Mouse (Mus musculus): ENCODE data around the gene Faap20. TPM values are rescaled to one million over a fixed set of nuclear protein-coding genes. Genes with fewer than 3 reads are reported as not detected.

Faap20 gene
- polyA plus RNA-seq (2017; shearing (Covaris generic)), result 100 to 1,000 TPM; 102 TPM

DNA sequence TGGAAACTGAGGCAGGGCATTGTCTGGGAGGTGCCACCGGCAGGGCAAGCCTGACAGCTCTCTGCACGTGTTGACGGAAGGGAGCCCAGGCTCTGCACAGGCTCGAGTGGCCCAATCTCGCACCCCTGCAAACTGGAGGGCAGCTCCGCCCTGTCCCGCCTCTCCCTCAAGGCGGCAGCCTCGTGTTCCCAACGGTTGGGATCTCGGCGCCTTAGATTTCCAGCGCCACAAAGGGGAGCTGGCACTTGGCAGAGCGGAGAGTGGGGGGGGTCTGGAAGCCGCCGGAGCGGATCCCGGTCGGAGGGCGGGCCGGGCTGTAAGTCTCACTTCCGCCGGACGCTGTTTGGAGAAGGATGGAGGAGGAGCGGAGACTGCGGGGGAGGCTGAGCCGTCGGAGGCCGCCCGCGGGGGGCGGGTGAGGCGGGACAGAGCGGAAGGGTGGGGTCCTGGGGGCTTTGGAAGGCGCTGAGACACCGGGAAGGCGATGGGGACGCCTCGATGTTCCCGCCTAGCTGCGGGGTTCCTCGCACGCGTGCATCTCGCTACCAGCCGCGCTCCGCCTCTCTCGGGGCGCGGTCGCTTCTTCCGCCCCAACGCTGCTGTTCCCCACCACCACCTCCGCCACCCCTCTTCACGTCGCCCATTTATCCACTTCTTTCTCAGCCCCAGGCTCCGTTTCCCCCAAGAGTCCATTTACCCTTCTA is at the start of gene Faap20:
Gene Faap20 (plus strand): TSS at position 155 of the 704 bp plus-strand sequence.

DNA sequence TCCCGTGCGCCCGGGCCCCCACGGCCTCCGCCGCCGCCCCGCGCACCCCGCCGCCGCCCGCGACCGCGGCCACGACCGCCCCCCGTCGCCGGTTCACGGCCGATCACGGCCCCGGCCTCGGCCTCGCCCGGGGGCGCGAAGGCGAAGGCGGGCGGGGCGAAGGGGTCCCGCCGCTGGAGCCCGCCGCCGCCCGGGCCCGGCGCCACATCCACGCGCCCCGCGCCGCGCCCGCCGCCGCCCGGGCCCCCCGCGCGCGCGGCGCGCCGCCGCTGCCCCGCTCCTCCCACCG is 27.1 kb upstream of the Faap20 start, which contains the start of gene Ski:
Gene Ski (minus strand): TSS at position 41 of the 289 bp plus-strand sequence.

Other genes with a start within 250 kb of the Faap20 start
- under 1 TPM in 1 of 2 experiments, not detected in 1; 0.05 TPM for gene Plch2, start 193.0 kb upstream of the Faap20 start, polyA plus RNA-seq (2017; shearing (Covaris generic))
- gene Pex10, start 182.8 kb upstream of the Faap20 start, polyA plus RNA-seq (2017; shearing (Covaris generic)), result 10 to 100 TPM; 11.0 to 11.5 TPM
- gene Rer1, start 163.4 kb upstream of the Faap20 start, polyA plus RNA-seq (2017; shearing (Covaris generic)), result 100 to 1,000 TPM; 191 to 203 TPM
- gene Morn1, start 163.2 kb upstream of the Faap20 start, polyA plus RNA-seq (2017; shearing (Covaris generic)), result 1 to 10 TPM; 1.3 to 2.3 TPM
- 100 to 1,000 TPM in 1 of 2 experiments, 10 to 100 TPM in 1; 88.2 to 115 TPM for gene Ski, start 27.2 kb upstream of the Faap20 start, polyA plus RNA-seq (2017; shearing (Covaris generic))
- gene Prkcz, start 111.6 kb downstream of the Faap20 start, polyA plus RNA-seq (2017; shearing (Covaris generic)), result 10 to 100 TPM; 29.5 to 35.9 TPM
- gene Gabrd, start 148.3 kb downstream of the Faap20 start, polyA plus RNA-seq (2017; shearing (Covaris generic)), result under 1 TPM; 0.13 to 0.71 TPM
- gene Cfap74, start 159.4 kb downstream of the Faap20 start, polyA plus RNA-seq (2017; shearing (Covaris generic)), result 1 to 10 TPM; 2.2 to 3.1 TPM
- gene Tmem52, start 219.3 kb downstream of the Faap20 start, polyA plus RNA-seq (2017; shearing (Covaris generic)), result under 1 TPM in 1 of 2 experiments, not detected in 1; 0.20 TPM
- gene Gnb1, start 241.6 kb downstream of the Faap20 start, polyA plus RNA-seq (2017; shearing (Covaris generic)), result 100 to 1,000 TPM; 375 to 448 TPM